Mouse (Mus musculus) embryonic fibroblast, embryonic 13.5 days (primary cell): Measurements from ENCODE around the gene Irak3.

Experiments used
- CTCF ChIP-seq: IDR thresholded peaks from 2 replicates; pipeline ENCODE4 v1.5.1; 2011; ENCODE audit warnings: mild to moderate bottlenecking, control low read depth, low read length, moderate library complexity, borderline replicate concordance; ENCODE audit not compliant: insufficient read depth
- POLR2A ChIP-seq: IDR thresholded peaks from 2 replicates; pipeline ENCODE4 v1.6.1; 2011; ENCODE audit warnings: low read depth, mild to moderate bottlenecking, control low read depth, low read length, moderate library complexity

DNA sequence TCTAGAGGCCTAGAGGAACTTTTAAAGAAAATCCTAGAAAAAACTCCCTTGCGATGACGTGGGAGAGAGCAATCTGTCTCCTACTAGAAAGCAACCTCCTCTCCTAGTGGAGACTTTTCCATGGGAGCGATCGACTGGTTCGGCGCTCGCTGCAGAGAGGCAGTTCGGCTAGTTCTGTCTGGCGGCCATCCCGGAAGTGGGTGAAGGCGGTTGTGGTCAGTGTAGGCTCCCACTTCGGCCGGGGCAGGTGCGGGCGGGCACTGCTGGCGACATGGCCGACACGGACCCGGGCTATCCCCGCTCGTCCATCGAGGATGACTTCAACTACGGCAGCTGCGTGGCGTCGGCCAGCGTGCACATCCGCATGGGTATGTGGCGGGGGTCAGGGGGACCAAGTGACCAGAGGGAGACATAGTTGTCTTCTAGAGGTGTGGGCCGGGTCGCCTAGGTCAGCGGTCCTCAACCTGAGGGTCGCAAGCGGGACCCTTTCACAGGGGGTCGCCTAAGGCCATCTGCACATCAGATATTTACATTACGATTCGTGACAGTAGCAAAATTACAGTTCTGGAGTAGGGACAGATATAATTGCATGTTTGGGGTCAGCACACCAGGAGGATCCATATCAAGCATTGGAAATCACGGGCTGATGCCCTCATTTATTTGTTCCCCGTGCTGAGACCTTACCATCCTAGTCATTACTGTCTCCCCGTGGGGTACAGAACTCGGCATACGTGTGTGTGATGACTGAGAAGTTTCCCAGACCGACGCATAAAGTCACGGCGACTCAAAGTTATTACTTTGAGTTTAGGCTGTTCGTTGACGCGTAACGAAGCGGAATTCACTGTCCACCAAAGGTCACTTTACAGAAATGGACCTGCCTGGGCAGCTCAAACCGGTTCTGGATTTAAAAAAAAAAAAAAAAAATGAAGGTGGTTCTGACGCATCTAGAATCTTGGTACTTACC lies 6.9 kb upstream of the Irak3 start:
- TF ChIP-seq CTCF: no peak
- TF ChIP-seq POLR2A: peak; percentile 60
